Mouse (Mus musculus): ENCODE results near the gene Ptprr. TPM values are rescaled to one million over a fixed set of nuclear protein-coding genes. Genes with fewer than 3 reads are reported as not detected.

Gene Ptprr
- polyA plus RNA-seq, 1 experiment = 0.35 TPM

GRCm38 (mm10) chr10:116125364-116125763 is 107.4 kb downstream of the Ptprr start:
- Histone ChIP-seq H3K27me3 (ENCODE audit: control insufficient read depth, insufficient read depth, low read length) (no peaks in the 10 kb centered on the region), H3K27ac (ENCODE audit: control insufficient read depth, insufficient read depth, low read length) (no peak overlapping the region), H3K4me1 (replicated peaks; ENCODE audit: control insufficient read depth, insufficient read depth, low read length) (no peaks in the 10 kb centered on the region), H3K4me3 (ENCODE audit: control insufficient read depth, insufficient read depth, low read length) (no peak overlapping the region), H3K36me3 (ENCODE audit: control insufficient read depth, insufficient read depth, low read length) (no peaks in the 10 kb centered on the region)
- WGBS = 89% methylated on average over 5 of the region's 5 CpGs
- TF ChIP-seq CTCF (IDR thresholded peaks at IDR 0.05; ENCODE audit: borderline replicate concordance, control insufficient read depth, extremely low read depth, insufficient read depth, low read length, poor library complexity) (no peak), POLR2A (IDR thresholded peaks at IDR 0.05; ENCODE audit: control insufficient read depth, extremely low read depth, insufficient read depth, low read length, poor library complexity) (no peak)
- no peak for DNase-seq

- no peaks in the 10 kb centered on the region for H3K36me3 ChIP-seq (ENCODE audit: control insufficient read depth, insufficient read depth, low read length)
- H3K27me3 ChIP-seq (ENCODE audit: control insufficient read depth, insufficient read depth, low read length) = no peaks in the 10 kb centered on the region
- TF ChIP-seq POLR2A (IDR thresholded peaks at IDR 0.05; ENCODE audit: control insufficient read depth, extremely low read depth, insufficient read depth, low read length, poor library complexity) (no peak), CTCF (IDR thresholded peaks at IDR 0.05; ENCODE audit: borderline replicate concordance, control insufficient read depth, extremely low read depth, insufficient read depth, low read length, poor library complexity) (no peak)
- WGBS = 89% methylated on average over 3 of the region's 3 CpGs
- DNase-seq = no peak
- H3K4me3 ChIP-seq (ENCODE audit: control insufficient read depth, insufficient read depth, low read length) = no peak overlapping the region
- no peak overlapping the region for H3K27ac ChIP-seq (ENCODE audit: control insufficient read depth, insufficient read depth, low read length)
- no peaks in the 10 kb centered on the region for H3K4me1 ChIP-seq (replicated peaks; ENCODE audit: control insufficient read depth, insufficient read depth, low read length)
These were observed 112.4 kb downstream of the Ptprr start for GRCm38 (mm10) chr10:116130401-116130800.

GRCm38 (mm10) chr10:116131223-116131622 is 113.2 kb downstream of the Ptprr start:
- Histone ChIP-seq H3K27me3 (ENCODE audit: control insufficient read depth, insufficient read depth, low read length) (no peaks in the 10 kb centered on the region), H3K36me3 (ENCODE audit: control insufficient read depth, insufficient read depth, low read length) (no peaks in the 10 kb centered on the region), H3K27ac (ENCODE audit: control insufficient read depth, insufficient read depth, low read length) (no peak overlapping the region), H3K4me1 (replicated peaks; ENCODE audit: control insufficient read depth, insufficient read depth, low read length) (no peaks in the 10 kb centered on the region), H3K4me3 (ENCODE audit: control insufficient read depth, insufficient read depth, low read length) (no peak overlapping the region)
- DNase-seq = no peak
- WGBS = 21% methylated on average over 4 of the region's 4 CpGs
- no peak for TF ChIP-seq POLR2A (IDR thresholded peaks at IDR 0.05; ENCODE audit: control insufficient read depth, extremely low read depth, insufficient read depth, low read length, poor library complexity)
- TF ChIP-seq CTCF (IDR thresholded peaks at IDR 0.05; ENCODE audit: borderline replicate concordance, control insufficient read depth, extremely low read depth, insufficient read depth, low read length, poor library complexity) = no peak

- H3K36me3 ChIP-seq (ENCODE audit: control insufficient read depth, insufficient read depth, low read length) = no peaks in the 10 kb centered on the region
- no peak for DNase-seq
- H3K27me3 ChIP-seq (ENCODE audit: control insufficient read depth, insufficient read depth, low read length) = no peaks in the 10 kb centered on the region
- TF ChIP-seq CTCF (IDR thresholded peaks at IDR 0.05; ENCODE audit: borderline replicate concordance, control insufficient read depth, extremely low read depth, insufficient read depth, low read length, poor library complexity) (no peak), POLR2A (IDR thresholded peaks at IDR 0.05; ENCODE audit: control insufficient read depth, extremely low read depth, insufficient read depth, low read length, poor library complexity) (no peak)
- H3K4me1 ChIP-seq (replicated peaks; ENCODE audit: control insufficient read depth, insufficient read depth, low read length) = no peaks in the 10 kb centered on the region
- 76% methylated on average over 4 of the region's 4 CpGs for WGBS
- no peak overlapping the region for H3K4me3 ChIP-seq (ENCODE audit: control insufficient read depth, insufficient read depth, low read length)
- H3K27ac ChIP-seq (ENCODE audit: control insufficient read depth, insufficient read depth, low read length) = no peak overlapping the region
These were observed 114.2 kb downstream of the Ptprr start for GRCm38 (mm10) chr10:116132233-116132632.

GRCm38 (mm10) chr10:116135187-116135586 is 117.2 kb downstream of the Ptprr start:
- Histone ChIP-seq H3K27me3 (ENCODE audit: control insufficient read depth, insufficient read depth, low read length) (no peaks in the 10 kb centered on the region), H3K27ac (ENCODE audit: control insufficient read depth, insufficient read depth, low read length) (no peak overlapping the region), H3K4me1 (replicated peaks; ENCODE audit: control insufficient read depth, insufficient read depth, low read length) (no peaks in the 10 kb centered on the region), H3K4me3 (ENCODE audit: control insufficient read depth, insufficient read depth, low read length) (no peak overlapping the region), H3K36me3 (ENCODE audit: control insufficient read depth, insufficient read depth, low read length) (no peaks in the 10 kb centered on the region)
- DNase-seq = no peak
- WGBS = 70% methylated on average over 2 of the region's 2 CpGs
- TF ChIP-seq CTCF (IDR thresholded peaks at IDR 0.05; ENCODE audit: borderline replicate concordance, control insufficient read depth, extremely low read depth, insufficient read depth, low read length, poor library complexity) (no peak), POLR2A (IDR thresholded peaks at IDR 0.05; ENCODE audit: control insufficient read depth, extremely low read depth, insufficient read depth, low read length, poor library complexity) (no peak)

GRCm38 (mm10) chr10:116140226-116140625 is 122.2 kb downstream of the Ptprr start:
- no peaks in the 10 kb centered on the region for H3K27me3 ChIP-seq (ENCODE audit: control insufficient read depth, insufficient read depth, low read length)
- H3K4me1 ChIP-seq (replicated peaks; ENCODE audit: control insufficient read depth, insufficient read depth, low read length) = no peaks in the 10 kb centered on the region
- WGBS = 93% methylated on average over 8 of the region's 8 CpGs
- no peak for DNase-seq
- H3K27ac ChIP-seq (ENCODE audit: control insufficient read depth, insufficient read depth, low read length) = no peak overlapping the region
- H3K36me3 ChIP-seq (ENCODE audit: control insufficient read depth, insufficient read depth, low read length) = no peaks in the 10 kb centered on the region
- H3K4me3 ChIP-seq (ENCODE audit: control insufficient read depth, insufficient read depth, low read length) = no peak overlapping the region
- TF ChIP-seq CTCF (IDR thresholded peaks at IDR 0.05; ENCODE audit: borderline replicate concordance, control insufficient read depth, extremely low read depth, insufficient read depth, low read length, poor library complexity) (no peak), POLR2A (IDR thresholded peaks at IDR 0.05; ENCODE audit: control insufficient read depth, extremely low read depth, insufficient read depth, low read length, poor library complexity) (no peak)

GRCm38 (mm10) chr10:116143684-116144083 is 125.7 kb downstream of the Ptprr start:
- 98% methylated on average over 10 of the region's 10 CpGs for WGBS
- DNase-seq = no peak
- Histone ChIP-seq H3K36me3 (ENCODE audit: control insufficient read depth, insufficient read depth, low read length) (no peaks in the 10 kb centered on the region), H3K27ac (ENCODE audit: control insufficient read depth, insufficient read depth, low read length) (no peak overlapping the region), H3K27me3 (ENCODE audit: control insufficient read depth, insufficient read depth, low read length) (no peaks in the 10 kb centered on the region), H3K4me3 (ENCODE audit: control insufficient read depth, insufficient read depth, low read length) (no peak overlapping the region), H3K4me1 (replicated peaks; ENCODE audit: control insufficient read depth, insufficient read depth, low read length) (no peaks in the 10 kb centered on the region)
- TF ChIP-seq CTCF (IDR thresholded peaks at IDR 0.05; ENCODE audit: borderline replicate concordance, control insufficient read depth, extremely low read depth, insufficient read depth, low read length, poor library complexity) (no peak), POLR2A (IDR thresholded peaks at IDR 0.05; ENCODE audit: control insufficient read depth, extremely low read depth, insufficient read depth, low read length, poor library complexity) (no peak)

All from thymus, adult 2 months (tissue).